Mouse (Mus musculus): ENCODE data around the gene Hist1h4f. TPM values are rescaled to one million over a fixed set of nuclear protein-coding genes. Genes with fewer than 3 reads are reported as not detected.

Hist1h4f gene
- 64.1 to 86.2 TPM (median 72.6 TPM) in 4 replicates for total RNA-seq (2023)

GRCm38 (mm10) chr13:23551146-23551834, at the start of gene Hist1h4f:
Gene Hist1h4f, minus strand, starts transcription at chr13:23551648.

GRCm38 (mm10) chr13:23581408-23582218, 30.2 kb upstream of the Hist1h4f start, which contains the start of gene Hist1h4d:
Gene Hist1h4d, plus strand, starts transcription at chr13:23581598.

GRCm38 (mm10) chr13:23575271-23575851, 23.9 kb upstream of the Hist1h4f start, which contains the start of gene Hist1h3d:
Gene Hist1h3d, plus strand, starts transcription at chr13:23575763.

GRCm38 (mm10) chr13:23573898-23574524, 22.6 kb upstream of the Hist1h4f start, which contains the start of the genes Hist1h2bf and Hist1h2ad:
Gene Hist1h2bf, minus strand, starts transcription at chr13:23574196.
Gene Hist1h2ad, plus strand, starts transcription at chr13:23574381.

GRCm38 (mm10) chr13:23571022-23571503, 19.6 kb upstream of the Hist1h4f start, which contains the start of the genes Hist1h2ae and Hist1h2bg:
Gene Hist1h2ae, minus strand, starts transcription at chr13:23571220.
Gene Hist1h2bg, plus strand, starts transcription at chr13:23571396.

GRCm38 (mm10) chr13:23561883-23562659, 10.6 kb upstream of the Hist1h4f start, which contains the start of gene Hist1h3e:
Gene Hist1h3e, minus strand, starts transcription at chr13:23562369.

GRCm38 (mm10) chr13:23552962-23553361, 1.5 kb upstream of the Hist1h4f start, which contains the start of gene Hist1h1d:
Gene Hist1h1d, plus strand, starts transcription at chr13:23553262.

GRCm38 (mm10) chr13:23543965-23544786, 7.3 kb downstream of the Hist1h4f start, which contains the start of gene Hist1h3f:
Gene Hist1h3f, plus strand, starts transcription at chr13:23544052.

GRCm38 (mm10) chr13:23542999-23543607, 8.3 kb downstream of the Hist1h4f start, which contains the start of gene Hist1h2bh:
Gene Hist1h2bh, minus strand, starts transcription at chr13:23543392.

GRCm38 (mm10) chr13:23535137-23536075, 16.0 kb downstream of the Hist1h4f start, which contains the start of gene Hist1h3g:
Gene Hist1h3g, plus strand, starts transcription at chr13:23535422.

GRCm38 (mm10) chr13:23533560-23534367, 17.7 kb downstream of the Hist1h4f start, which contains the start of gene Hist1h2af:
Gene Hist1h2af, plus strand, starts transcription at chr13:23533906.

GRCm38 (mm10) chr13:23530901-23531875, 20.3 kb downstream of the Hist1h4f start, which contains the start of gene Hist1h4h:
Gene Hist1h4h, plus strand, starts transcription at chr13:23531050.

